Mouse (Mus musculus): ENCODE measurements around the gene Liph.

GRCm38 (mm10) chr16:21983146-21983545, 12.3 kb downstream of the Liph start:
- TF ChIP-seq GATA1 (IDR thresholded peaks at IDR 0.05; ENCODE audit: borderline replicate concordance, low read length): no peak
- TF ChIP-seq FLI1 (IDR thresholded peaks at IDR 0.05; ENCODE audit: low read length): no peak
